Mouse (Mus musculus) liver, postnatal 0 days (tissue): ENCODE data around the gene Cramp1l. TPM values are rescaled to one million over a fixed set of nuclear protein-coding genes. Genes with fewer than 3 reads are reported as not detected.

Source experiments
- ATAC-seq: fragments of 200-750 bp; cut with Nextera tagmentation; 2 replicates; pipeline ENCODE4 v1.8.0; 2017; ENCODE audit warnings: mild to moderate bottlenecking, moderate library complexity
- DNase-seq: peaks from one replicate; pipeline ENCODE4 v3.0.0-alpha.2; 2016
- H3K27ac ChIP-seq: fragments of 300-500 bp; sonication (generic); 2 replicates; pipeline ENCODE4 v1.5.1; 2014; ENCODE audit warnings: antibody characterized with exemption, moderate library complexity, mild to moderate bottlenecking, low read depth
- H3K27me3 ChIP-seq: fragments of 300-500 bp; sonication (generic); 2 replicates; pipeline ENCODE4 v1.6.1; 2014; ENCODE audit warnings: low read length, control low read depth, mixed read lengths; ENCODE audit not compliant: insufficient read depth
- H3K36me3 ChIP-seq: fragments of 300-500 bp; sonication (generic); replicated peaks from 2 replicates; pipeline ENCODE4 v1.6.1; 2014; ENCODE audit warnings: mild to moderate bottlenecking, control low read depth, low read length, moderate library complexity, mixed read lengths; ENCODE audit not compliant: insufficient read depth
- H3K4me1 ChIP-seq: fragments of 300-500 bp; sonication (generic); 2 replicates; pipeline ENCODE4 v1.6.1; 2014; ENCODE audit warnings: antibody characterized with exemption, mild to moderate bottlenecking, control low read depth; ENCODE audit not compliant: insufficient read depth
- H3K4me2 ChIP-seq: fragments of 300-500 bp; sonication (generic); 2 replicates; pipeline ENCODE4 v1.6.1; 2014; ENCODE audit warnings: low read depth, mild to moderate bottlenecking, low read length, moderate library complexity, mixed read lengths
- H3K4me3 ChIP-seq: fragments of 300-500 bp; sonication (generic); 2 replicates; pipeline ENCODE4 v1.5.1; 2014; ENCODE audit warnings: low read depth, low read length
- H3K9ac ChIP-seq: fragments of 300-500 bp; sonication (generic); replicated peaks from 2 replicates; pipeline ENCODE4 v1.6.1; 2014; ENCODE audit warnings: mild to moderate bottlenecking, moderate library complexity
- H3K9me3 ChIP-seq: fragments of 300-500 bp; sonication (generic); 2 replicates; pipeline ENCODE4 v1.6.1; 2016; ENCODE audit warnings: mild to moderate bottlenecking, control low read depth, low read length, mixed read lengths
- CTCF ChIP-seq: sonication (generic); IDR thresholded peaks from 2 replicates; pipeline ENCODE4 v1.5.1; 2016; ENCODE audit warnings: antibody characterized with exemption, low read depth
- EP300 ChIP-seq: IDR thresholded peaks from 2 replicates; pipeline ENCODE4 v1.6.1; 2016; ENCODE audit warnings: antibody characterized with exemption, low read depth, mild to moderate bottlenecking
- WGBS: fragments of 180-500 bp; shearing (Covaris S2); extraction: QIAGEN DNeasy Blood & Tissue Kit; methylation state at CpG from one replicate; pipeline ENCODE4 v1.1.7; 2014; ENCODE audit not compliant: insufficient replicate concordance; 5-methylcytosine and 5-hydroxymethylcytosine counted together
- polyA plus RNA-seq: library from polyadenylated mRNA; unstranded; fragments of >200 nt; fragmentation: Nextera tagmentation; extraction: Ambion mirVana; gene quantifications from 2 replicates; pipeline ENCODE4 v1.2.1, GENCODE M21; 2015

Gene Cramp1l
- polyA plus RNA-seq, 1 experiment from 2014 or later: 1.4 TPM

- 81% methylated on average over 4 of the region's 4 CpGs for WGBS
Observed at GRCm38 (mm10) chr17:24933163-24933562, 82.4 kb downstream of the Cramp1l start.

DNA sequence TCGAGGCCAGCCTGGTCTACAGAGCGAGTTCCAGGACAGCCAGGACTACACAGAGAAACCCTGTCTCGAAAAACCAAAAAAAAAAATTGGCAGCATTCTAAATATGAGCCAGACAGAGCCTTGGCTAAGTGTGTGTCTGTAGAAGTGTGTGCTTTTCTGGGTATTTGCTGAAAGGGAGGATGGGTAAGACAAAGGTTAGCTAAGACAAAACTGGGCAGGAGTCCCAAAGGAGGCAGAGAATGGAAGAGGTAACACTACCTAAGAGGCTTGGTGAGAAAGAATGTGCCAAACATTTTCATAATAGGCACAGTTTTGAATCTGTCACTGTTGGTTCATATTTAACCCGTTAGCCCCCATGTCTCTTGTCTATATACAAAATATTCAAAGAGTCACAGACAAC, 83.2 kb downstream of the Cramp1l start:
- TF ChIP-seq CTCF: no peak
- WGBS: 90% methylated on average over 4 of the region's 4 CpGs
- ATAC-seq: no peak

More at GRCm38 (mm10) chr17:24933163-24933562, 82.4 kb downstream of the Cramp1l start:
- no peak overlapping the region for H3K4me2 ChIP-seq
- H3K36me3 ChIP-seq: 0 out of 2 replicates have a peak, but pooled peaks cover 8% of the 10 kb centered on the region
- ATAC-seq: no peak
- H3K27ac ChIP-seq: no peak overlapping the region
- no peaks in the 10 kb centered on the region for H3K27me3 ChIP-seq
- TF ChIP-seq CTCF (no peak), EP300 (no peak)
- H3K4me3 ChIP-seq: no peak overlapping the region
- no peak overlapping the region for H3K9ac ChIP-seq
- DNase-seq: no peak
- H3K9me3 ChIP-seq: no peaks in the 10 kb centered on the region
- H3K4me1 ChIP-seq: peaks cover 19% of the 10 kb centered on the region

GRCm38 (mm10) chr17:24929506-24929905, 86.1 kb downstream of the Cramp1l start:
- no peak for TF ChIP-seq CTCF
- TF ChIP-seq EP300: no peak
- Histone ChIP-seq H3K4me1 (peaks cover 3% of the 10 kb centered on the region; the same call in 1 of the 2 replicates), H3K27ac (no peak overlapping the region), H3K4me3 (no peak overlapping the region), H3K36me3 (peaks cover 24% of the 10 kb centered on the region), H3K9ac (no peak overlapping the region), H3K4me2 (no peak overlapping the region), H3K27me3 (no peaks in the 10 kb centered on the region), H3K9me3 (no peaks in the 10 kb centered on the region)
- ATAC-seq (no peak), DNase-seq (no peak)
- 74% methylated on average over 1 of the region's 1 CpGs for WGBS

More for the DNA sequence above, 83.2 kb downstream of the Cramp1l start:
- no peak overlapping the region for H3K4me2 ChIP-seq
- no peak overlapping the region for H3K9ac ChIP-seq
- peaks cover 19% of the 10 kb centered on the region for H3K4me1 ChIP-seq
- H3K36me3 ChIP-seq: peaks cover 11% of the 10 kb centered on the region; the same call in 1 of the 2 replicates
- H3K27ac ChIP-seq: no peak overlapping the region
- H3K4me3 ChIP-seq: no peak overlapping the region
- no peaks in the 10 kb centered on the region for H3K27me3 ChIP-seq
- no peak for DNase-seq
- no peaks in the 10 kb centered on the region for H3K9me3 ChIP-seq

- TF ChIP-seq CTCF (no peak), EP300 (no peak)
- no peak overlapping the region for H3K9ac ChIP-seq
- no peak overlapping the region for H3K4me2 ChIP-seq
- H3K36me3 ChIP-seq: peaks cover 70% of the 10 kb centered on the region
- DNase-seq (no peak), ATAC-seq (no peak)
- H3K4me1 ChIP-seq: no peaks in the 10 kb centered on the region
- no peak overlapping the region for H3K27ac ChIP-seq
- H3K9me3 ChIP-seq: no peaks in the 10 kb centered on the region
- H3K27me3 ChIP-seq: no peaks in the 10 kb centered on the region
- WGBS: 86% methylated on average over 1 of the region's 1 CpGs
- no peak overlapping the region for H3K4me3 ChIP-seq
Observed at GRCm38 (mm10) chr17:24923246-24923645, 92.3 kb downstream of the Cramp1l start.

- Histone ChIP-seq H3K27me3 (no peaks in the 10 kb centered on the region), H3K4me1 (no peaks in the 10 kb centered on the region), H3K27ac (no peak overlapping the region), H3K9ac (no peak overlapping the region), H3K9me3 (no peaks in the 10 kb centered on the region), H3K4me3 (no peak overlapping the region), H3K4me2 (no peak overlapping the region), H3K36me3 (peaks cover 86% of the 10 kb centered on the region)
- no peak for ATAC-seq
- no peak for TF ChIP-seq CTCF
- TF ChIP-seq EP300: no peak
- no peak for DNase-seq
Observed at GRCm38 (mm10) chr17:24913984-24914383, 101.6 kb downstream of the Cramp1l start.

Other genes starting within 250 kb of the Cramp1l start
- 0.97 and 1.2 TPM in 2 replicates for gene Meiob, start 211.5 kb downstream of the Cramp1l start, polyA plus RNA-seq
- gene Hagh, start 175.6 kb downstream of the Cramp1l start, polyA plus RNA-seq: 233 and 241 TPM in 2 replicates
- gene Fahd1, start 165.4 kb downstream of the Cramp1l start, polyA plus RNA-seq: 84.9 and 90.0 TPM in 2 replicates
- 28.0 and 32.4 TPM in 2 replicates for gene Igfals, start 149.8 kb downstream of the Cramp1l start, polyA plus RNA-seq
- 41.5 and 46.4 TPM in 2 replicates for gene Nubp2, start 129.4 kb downstream of the Cramp1l start, polyA plus RNA-seq
- gene Spsb3, start 129.1 kb downstream of the Cramp1l start, polyA plus RNA-seq: 43.5 and 45.5 TPM in 2 replicates
- 11.3 and 11.9 TPM in 2 replicates for gene Eme2, start 120.7 kb downstream of the Cramp1l start, polyA plus RNA-seq
- 99.6 and 101 TPM in 2 replicates for gene Mrps34, start 120.7 kb downstream of the Cramp1l start, polyA plus RNA-seq
- gene Nme3, start 119.3 kb downstream of the Cramp1l start, polyA plus RNA-seq: 37.1 and 37.8 TPM in 2 replicates
- gene Mapk8ip3, start 78.8 kb downstream of the Cramp1l start, polyA plus RNA-seq: 4.0 and 4.5 TPM in 2 replicates
- gene Jpt2, start 55.1 kb downstream of the Cramp1l start, polyA plus RNA-seq: 22.4 and 25.1 TPM in 2 replicates
- 36.9 and 42.7 TPM in 2 replicates for gene Ift140, start 297 bp upstream of the Cramp1l start, polyA plus RNA-seq
- 8.3 and 9.4 TPM in 2 replicates for gene Tmem204, start 67.8 kb upstream of the Cramp1l start, polyA plus RNA-seq
- 5.3 and 5.7 TPM in 2 replicates for gene Telo2, start 100.2 kb upstream of the Cramp1l start, polyA plus RNA-seq
- not detected in 2 replicates for gene Ptx4, start 105.0 kb upstream of the Cramp1l start, polyA plus RNA-seq
- gene Clcn7, start 117.6 kb upstream of the Cramp1l start, polyA plus RNA-seq: 7.3 and 8.6 TPM in 2 replicates
- not detected in 2 replicates for gene Ccdc154, start 146.7 kb upstream of the Cramp1l start, polyA plus RNA-seq
- not detected in 2 replicates for gene Gm38655, start 159.7 kb upstream of the Cramp1l start, polyA plus RNA-seq
- 15.6 and 15.8 TPM in 2 replicates for gene BC003965, start 168.8 kb upstream of the Cramp1l start, polyA plus RNA-seq
- gene Unkl, start 172.6 kb upstream of the Cramp1l start, polyA plus RNA-seq: 2.3 and 3.4 TPM in 2 replicates
- gene Gnptg, start 224.3 kb upstream of the Cramp1l start, polyA plus RNA-seq: 21.2 and 22.8 TPM in 2 replicates
- gene Tsr3, start 224.4 kb upstream of the Cramp1l start, polyA plus RNA-seq: 19.1 and 19.7 TPM in 2 replicates
- 0.54 and 0.58 TPM in 2 replicates for gene Baiap3, start 240.6 kb upstream of the Cramp1l start, polyA plus RNA-seq